Mouse (Mus musculus) naive thymus-derived CD4-positive, alpha-beta T cell, adult 5 months (primary cell): ENCODE data around the gene Gm13283. TPM values are rescaled to one million over a fixed set of nuclear protein-coding genes. Genes with fewer than 3 reads are reported as not detected.

ENCODE experiments used
- polyA plus RNA-seq: library from polyadenylated mRNA; unstranded; fragments of 100-300 nt; shearing (Covaris generic); gene quantifications from one replicate; pipeline ENCODE4 v1.2.1, GENCODE M21; 2017

Gene Gm13283
- 0.36 TPM for polyA plus RNA-seq

DNA sequence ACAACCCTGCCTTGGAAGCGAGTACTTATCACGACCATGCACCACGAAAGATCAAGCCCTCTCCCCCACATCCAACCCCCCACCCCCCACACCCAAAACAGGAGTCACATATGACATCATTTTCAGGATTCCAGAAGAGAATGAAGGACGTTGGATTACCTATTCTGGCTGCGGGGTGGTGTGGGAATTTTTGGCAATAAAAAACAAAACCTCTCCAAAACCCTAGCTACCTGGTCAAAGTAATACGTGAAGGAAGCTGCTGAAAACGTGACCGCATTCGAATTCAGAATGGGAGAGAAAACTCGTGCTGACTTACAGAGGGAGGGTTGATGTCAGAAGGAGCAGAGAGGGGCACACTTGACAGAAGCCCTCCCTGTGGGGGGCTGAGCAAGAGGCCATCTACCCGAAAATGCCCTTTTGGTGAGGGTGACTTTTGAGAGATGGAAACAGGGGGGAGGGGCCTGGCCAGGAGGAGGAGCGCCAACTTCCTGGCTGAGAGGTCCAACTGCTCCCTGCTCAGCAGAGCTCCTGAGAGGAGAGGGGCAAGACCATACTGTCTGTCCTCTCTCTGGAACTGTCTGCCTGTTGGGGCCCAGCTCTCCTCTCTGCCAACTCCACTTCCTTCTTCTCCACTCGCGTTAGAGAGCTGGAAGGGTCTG is at the start of gene Gm13283:
Gene Gm13283, plus strand, starts transcription at position 510 of the 659 bp plus-strand sequence.

DNA sequence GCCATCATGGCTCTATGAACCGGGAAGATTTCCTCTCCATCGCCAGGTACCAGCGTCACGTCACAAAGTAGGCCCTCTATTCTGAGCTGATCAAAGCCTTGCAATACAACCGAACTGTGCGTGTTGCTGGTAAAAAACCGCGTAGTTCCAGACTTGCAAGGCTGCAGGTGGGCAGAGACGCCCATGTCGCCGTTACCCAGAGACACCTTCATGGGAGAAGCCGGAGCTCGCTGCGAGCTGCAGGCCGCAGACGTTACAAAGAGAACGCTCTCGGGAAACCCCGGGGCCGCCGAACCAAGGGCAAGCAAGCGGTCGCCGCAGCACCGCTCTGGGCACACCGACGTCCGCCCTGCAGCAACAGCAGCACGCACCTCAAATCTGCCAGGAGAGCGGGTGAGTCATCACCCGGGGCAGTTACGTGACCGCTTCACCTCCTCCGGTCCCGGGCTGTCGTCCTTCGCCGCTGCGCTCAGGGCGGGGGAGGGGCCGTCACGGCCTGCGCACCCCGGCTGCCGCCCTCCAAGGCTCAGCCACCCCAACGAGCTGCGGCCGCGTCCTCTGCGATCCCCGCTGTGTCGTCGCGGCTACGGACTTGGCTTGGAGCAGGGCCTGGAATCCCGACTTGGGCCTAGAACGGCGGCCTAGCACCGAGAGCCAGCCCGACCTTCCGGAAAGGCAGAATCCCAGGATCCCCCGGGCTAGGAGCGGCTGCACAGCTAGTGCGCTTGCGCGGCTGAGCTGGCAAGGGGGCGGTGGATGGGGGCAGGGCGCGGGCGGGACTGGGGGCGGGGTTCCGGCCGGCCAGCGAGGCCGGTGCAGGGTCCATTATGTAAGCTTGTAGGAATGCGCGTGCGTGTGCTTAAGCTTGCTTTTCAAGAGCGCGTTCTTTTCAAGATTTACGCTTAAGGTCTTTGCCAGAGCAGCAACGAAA is 37.9 kb upstream of the Gm13283 start, which contains the start of the genes Gm26566 and Klhl9:
Gene Gm26566, plus strand, starts transcription at position 15 of the 931 bp plus-strand sequence.
Gene Klhl9, minus strand, starts transcription at position 675 of the 931 bp plus-strand sequence.

DNA sequence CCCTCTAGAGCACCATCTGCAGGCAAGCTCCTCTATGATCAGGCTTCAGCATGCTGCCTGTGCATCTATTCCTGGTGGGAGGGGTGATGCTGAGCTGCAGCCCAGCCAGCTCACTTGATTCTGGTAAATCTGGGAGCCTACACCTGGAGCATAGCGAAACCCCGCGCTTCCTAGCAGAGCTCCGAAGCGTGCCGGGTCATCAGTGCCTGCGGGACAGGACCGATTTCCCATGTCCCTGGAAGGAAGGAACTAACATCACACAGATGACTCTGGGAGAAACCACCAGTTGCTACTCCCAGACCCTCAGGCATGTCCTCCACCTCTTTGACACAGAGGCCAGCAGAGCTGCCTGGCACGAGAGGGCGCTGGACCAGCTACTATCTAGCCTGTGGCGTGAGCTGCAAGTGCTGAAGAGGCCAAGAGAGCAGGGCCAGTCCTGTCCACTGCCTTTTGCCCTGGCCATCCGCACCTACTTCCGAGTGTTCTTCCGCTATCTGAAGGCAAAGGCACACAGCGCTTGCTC is 5.0 kb upstream of the Gm13283 start, which contains the start of gene Gm13271:
Gene Gm13271, plus strand, starts transcription at position 51 of the 523 bp plus-strand sequence.

DNA sequence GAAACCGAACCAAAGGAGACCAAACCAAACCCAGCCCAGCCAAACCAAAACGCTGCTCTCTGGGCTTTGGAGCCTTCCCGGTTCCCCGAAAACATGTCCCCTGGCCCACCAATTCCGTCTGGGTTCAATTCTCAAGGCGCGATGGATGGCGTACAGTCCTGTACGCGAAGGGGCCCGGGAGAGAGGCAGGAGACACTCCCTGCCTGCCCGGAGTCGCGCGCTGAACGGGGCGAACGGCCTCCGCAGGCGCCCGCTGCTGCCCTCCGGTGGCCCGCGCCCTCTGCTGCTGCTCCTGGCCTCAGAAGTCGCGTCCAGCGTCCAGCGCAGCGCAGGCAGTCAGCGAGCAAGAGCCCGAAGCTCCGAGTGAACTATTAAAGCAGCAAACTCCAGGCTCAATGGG is 13.6 kb downstream of the Gm13283 start, which contains the start of gene Gm13290:
Gene Gm13290, plus strand, starts transcription at position 301 of the 400 bp plus-strand sequence.

DNA sequence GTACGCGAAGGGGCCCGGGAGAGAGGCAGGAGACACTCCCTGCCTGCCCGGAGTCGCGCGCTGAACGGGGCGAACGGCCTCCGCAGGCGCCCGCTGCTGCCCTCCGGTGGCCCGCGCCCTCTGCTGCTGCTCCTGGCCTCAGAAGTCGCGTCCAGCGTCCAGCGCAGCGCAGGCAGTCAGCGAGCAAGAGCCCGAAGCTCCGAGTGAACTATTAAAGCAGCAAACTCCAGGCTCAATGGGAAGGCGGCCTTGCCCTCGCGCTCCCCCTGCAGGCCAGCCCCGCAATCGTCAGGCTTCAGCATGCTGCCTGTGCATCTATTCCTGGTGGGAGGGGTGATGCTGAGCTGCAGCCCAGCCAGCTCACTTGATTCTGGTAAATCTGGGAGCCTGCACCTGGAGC is 16.7 kb downstream of the Gm13283 start, which contains the start of gene Gm13289:
Gene Gm13289, plus strand, starts transcription at position 301 of the 400 bp plus-strand sequence.

DNA sequence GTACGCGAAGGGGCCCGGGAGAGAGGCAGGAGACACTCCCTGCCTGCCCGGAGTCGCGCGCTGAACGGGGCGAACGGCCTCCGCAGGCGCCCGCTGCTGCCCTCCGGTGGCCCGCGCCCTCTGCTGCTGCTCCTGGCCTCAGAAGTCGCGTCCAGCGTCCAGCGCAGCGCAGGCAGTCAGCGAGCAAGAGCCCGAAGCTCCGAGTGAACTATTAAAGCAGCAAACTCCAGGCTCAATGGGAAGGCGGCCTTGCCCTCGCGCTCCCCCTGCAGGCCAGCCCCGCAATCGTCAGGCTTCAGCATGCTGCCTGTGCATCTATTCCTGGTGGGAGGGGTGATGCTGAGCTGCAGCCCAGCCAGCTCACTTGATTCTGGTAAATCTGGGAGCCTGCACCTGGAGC is 19.6 kb downstream of the Gm13283 start, which contains the start of gene Gm13272:
Gene Gm13272, plus strand, starts transcription at position 301 of the 400 bp plus-strand sequence.

DNA sequence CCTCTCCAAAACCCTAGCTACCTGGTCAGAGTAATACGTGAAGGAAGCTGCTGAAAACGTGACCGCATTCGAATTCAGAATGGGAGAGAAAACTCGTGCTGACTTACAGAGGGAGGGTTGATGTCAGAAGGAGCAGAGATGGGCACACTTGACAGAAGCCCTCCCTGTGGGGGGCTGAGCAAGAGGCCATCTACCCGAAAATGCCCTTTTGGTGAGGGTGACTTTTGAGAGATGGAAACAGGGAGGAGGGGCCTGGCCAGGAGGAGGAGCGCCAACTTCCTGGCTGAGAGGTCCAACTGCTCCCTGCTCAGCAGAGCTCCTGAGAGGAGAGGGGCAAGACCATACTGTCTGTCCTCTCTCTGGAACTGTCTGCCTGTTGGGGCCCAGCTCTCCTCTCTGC is 21.9 kb downstream of the Gm13283 start, which contains the start of gene Ifnz:
Gene Ifnz, plus strand, starts transcription at position 301 of the 400 bp plus-strand sequence.

DNA sequence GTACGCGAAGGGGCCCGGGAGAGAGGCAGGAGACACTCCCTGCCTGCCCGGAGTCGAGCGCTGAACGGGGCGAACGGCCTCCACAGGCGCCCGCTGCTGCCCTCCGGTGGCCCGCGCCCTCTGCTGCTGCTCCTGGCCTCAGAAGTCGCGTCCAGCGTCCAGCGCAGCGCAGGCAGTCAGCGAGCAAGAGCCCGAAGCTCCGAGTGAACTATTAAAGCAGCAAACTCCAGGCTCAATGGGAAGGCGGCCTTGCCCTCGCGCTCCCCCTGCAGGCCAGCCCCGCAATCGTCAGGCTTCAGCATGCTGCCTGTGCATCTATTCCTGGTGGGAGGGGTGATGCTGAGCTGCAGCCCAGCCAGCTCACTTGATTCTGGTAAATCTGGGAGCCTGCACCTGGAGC is 25.5 kb downstream of the Gm13283 start, which contains the start of gene Gm13276:
Gene Gm13276, plus strand, starts transcription at position 301 of the 400 bp plus-strand sequence.

DNA sequence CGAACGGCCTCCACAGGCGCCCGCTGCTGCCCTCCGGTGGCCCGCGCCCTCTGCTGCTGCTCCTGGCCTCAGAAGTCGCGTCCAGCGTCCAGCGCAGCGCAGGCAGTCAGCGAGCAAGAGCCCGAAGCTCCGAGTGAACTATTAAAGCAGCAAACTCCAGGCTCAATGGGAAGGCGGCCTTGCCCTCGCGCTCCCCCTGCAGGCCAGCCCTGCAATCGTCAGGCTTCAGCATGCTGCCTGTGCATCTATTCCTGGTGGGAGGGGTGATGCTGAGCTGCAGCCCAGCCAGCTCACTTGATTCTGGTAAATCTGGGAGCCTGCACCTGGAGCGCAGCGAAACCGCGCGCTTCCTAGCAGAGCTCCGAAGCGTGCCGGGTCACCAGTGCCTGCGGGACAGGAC is 28.5 kb downstream of the Gm13283 start, which contains the start of gene Gm13277:
Gene Gm13277, plus strand, starts transcription at position 231 of the 400 bp plus-strand sequence.

DNA sequence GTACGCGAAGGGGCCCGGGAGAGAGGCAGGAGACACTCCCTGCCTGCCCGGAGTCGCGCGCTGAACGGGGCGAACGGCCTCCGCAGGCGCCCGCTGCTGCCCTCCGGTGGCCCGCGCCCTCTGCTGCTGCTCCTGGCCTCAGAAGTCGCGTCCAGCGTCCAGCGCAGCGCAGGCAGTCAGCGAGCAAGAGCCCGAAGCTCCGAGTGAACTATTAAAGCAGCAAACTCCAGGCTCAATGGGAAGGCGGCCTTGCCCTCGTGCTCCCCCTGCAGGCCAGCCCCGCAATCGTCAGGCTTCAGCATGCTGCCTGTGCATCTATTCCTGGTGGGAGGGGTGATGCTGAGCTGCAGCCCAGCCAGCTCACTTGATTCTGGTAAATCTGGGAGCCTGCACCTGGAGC is 31.3 kb downstream of the Gm13283 start, which contains the start of gene Gm13278:
Gene Gm13278, plus strand, starts transcription at position 301 of the 400 bp plus-strand sequence.

DNA sequence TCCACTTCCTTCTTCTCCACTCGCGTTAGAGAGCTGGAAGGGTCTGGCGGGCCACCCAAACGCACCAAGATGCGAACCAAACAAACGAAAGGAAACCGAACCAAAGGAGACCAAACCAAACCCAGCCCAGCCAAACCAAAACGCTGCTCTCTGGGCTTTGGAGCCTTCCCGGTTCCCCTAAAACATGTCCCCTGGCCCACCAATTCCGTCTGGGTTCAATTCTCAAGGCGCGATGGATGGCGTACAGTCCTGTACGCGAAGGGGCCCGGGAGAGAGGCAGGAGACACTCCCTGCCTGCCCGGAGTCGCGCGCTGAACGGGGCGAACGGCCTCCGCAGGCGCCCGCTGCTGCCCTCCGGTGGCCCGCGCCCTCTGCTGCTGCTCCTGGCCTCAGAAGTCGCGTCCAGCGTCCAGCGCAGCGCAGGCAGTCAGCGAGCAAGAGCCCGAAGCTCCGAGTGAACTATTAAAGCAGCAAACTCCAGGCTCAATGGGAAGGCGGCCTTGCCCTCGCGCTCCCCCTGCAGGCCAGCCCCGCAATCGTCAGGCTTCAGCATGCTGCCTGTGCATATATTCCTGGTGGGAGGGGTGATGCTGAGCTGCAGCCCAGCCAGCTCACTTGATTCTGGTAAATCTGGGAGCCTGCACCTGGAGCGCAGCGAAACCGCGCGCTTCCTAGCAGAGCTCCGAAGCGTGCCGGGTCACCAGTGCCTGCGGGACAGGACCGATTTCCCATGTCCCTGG is 34.2 kb downstream of the Gm13283 start, which contains the start of gene Gm13275:
Gene Gm13275, plus strand, starts transcription at position 552 of the 740 bp plus-strand sequence.

DNA sequence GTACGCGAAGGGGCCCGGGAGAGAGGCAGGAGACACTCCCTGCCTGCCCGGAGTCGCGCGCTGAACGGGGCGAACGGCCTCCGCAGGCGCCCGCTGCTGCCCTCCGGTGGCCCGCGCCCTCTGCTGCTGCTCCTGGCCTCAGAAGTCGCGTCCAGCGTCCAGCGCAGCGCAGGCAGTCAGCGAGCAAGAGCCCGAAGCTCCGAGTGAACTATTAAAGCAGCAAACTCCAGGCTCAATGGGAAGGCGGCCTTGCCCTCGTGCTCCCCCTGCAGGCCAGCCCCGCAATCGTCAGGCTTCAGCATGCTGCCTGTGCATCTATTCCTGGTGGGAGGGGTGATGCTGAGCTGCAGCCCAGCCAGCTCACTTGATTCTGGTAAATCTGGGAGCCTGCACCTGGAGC is 37.2 kb downstream of the Gm13283 start, which contains the start of gene Gm13279:
Gene Gm13279, plus strand, starts transcription at position 301 of the 400 bp plus-strand sequence.

DNA sequence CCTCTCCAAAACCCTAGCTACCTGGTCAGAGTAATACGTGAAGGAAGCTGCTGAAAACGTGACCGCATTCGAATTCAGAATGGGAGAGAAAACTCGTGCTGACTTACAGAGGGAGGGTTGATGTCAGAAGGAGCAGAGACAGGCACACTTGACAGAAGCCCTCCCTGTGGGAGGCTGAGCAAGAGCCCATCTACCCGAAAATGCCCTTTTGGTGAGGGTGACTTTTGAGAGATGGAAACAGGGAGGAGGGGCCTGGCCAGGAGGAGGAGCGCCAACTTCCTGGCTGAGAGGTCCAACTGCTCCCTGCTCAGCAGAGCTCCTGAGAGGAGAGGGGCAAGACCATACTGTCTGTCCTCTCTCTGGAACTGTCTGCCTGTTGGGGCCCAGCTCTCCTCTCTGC is 39.4 kb downstream of the Gm13283 start, which contains the start of gene Gm13285:
Gene Gm13285, plus strand, starts transcription at position 301 of the 400 bp plus-strand sequence.

DNA sequence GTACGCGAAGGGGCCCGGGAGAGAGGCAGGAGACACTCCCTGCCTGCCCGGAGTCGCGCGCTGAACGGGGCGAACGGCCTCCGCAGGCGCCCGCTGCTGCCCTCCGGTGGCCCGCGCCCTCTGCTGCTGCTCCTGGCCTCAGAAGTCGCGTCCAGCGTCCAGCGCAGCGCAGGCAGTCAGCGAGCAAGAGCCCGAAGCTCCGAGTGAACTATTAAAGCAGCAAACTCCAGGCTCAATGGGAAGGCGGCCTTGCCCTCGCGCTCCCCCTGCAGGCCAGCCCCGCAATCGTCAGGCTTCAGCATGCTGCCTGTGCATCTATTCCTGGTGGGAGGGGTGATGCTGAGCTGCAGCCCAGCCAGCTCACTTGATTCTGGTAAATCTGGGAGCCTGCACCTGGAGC is 43.0 kb downstream of the Gm13283 start, which contains the start of gene Gm13287:
Gene Gm13287, plus strand, starts transcription at position 301 of the 400 bp plus-strand sequence.

DNA sequence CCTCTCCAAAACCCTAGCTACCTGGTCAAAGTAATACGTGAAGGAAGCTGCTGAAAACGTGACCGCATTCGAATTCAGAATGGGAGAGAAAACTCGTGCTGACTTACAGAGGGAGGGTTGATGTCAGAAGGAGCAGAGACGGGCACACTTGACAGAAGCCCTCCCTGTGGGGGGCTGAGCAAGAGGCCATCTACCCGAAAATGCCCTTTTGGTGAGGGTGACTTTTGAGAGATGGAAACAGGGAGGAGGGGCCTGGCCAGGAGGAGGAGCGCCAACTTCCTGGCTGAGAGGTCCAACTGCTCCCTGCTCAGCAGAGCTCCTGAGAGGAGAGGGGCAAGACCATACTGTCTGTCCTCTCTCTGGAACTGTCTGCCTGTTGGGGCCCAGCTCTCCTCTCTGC is 45.3 kb downstream of the Gm13283 start, which contains the start of gene Gm13288:
Gene Gm13288, plus strand, starts transcription at position 301 of the 400 bp plus-strand sequence.

Other genes starting within 250 kb of the Gm13283 start
- gene Ifnb1, start 237.3 kb upstream of the Gm13283 start, polyA plus RNA-seq = not detected
- gene Ifna15, start 201.9 kb upstream of the Gm13283 start, polyA plus RNA-seq = not detected
- not detected for gene Ifna14, start 188.3 kb upstream of the Gm13283 start, polyA plus RNA-seq
- not detected for gene Ifna9, start 167.7 kb upstream of the Gm13283 start, polyA plus RNA-seq
- gene Ifna12, start 156.7 kb upstream of the Gm13283 start, polyA plus RNA-seq = not detected
- gene C87499, start 125.7 kb upstream of the Gm13283 start, polyA plus RNA-seq = not detected
- not detected for gene Ifna13, start 115.7 kb upstream of the Gm13283 start, polyA plus RNA-seq
- gene Ifna16, start 83.2 kb upstream of the Gm13283 start, polyA plus RNA-seq = not detected
- gene Ifna2, start 76.2 kb upstream of the Gm13283 start, polyA plus RNA-seq = not detected
- 0.45 TPM for gene Ifnab, start 68.8 kb upstream of the Gm13283 start, polyA plus RNA-seq
- gene Gm26566, start 38.3 kb upstream of the Gm13283 start, polyA plus RNA-seq = 1.4 TPM
- 27.2 TPM for gene Klhl9, start 37.7 kb upstream of the Gm13283 start, polyA plus RNA-seq
- gene Gm13271, start 5.3 kb upstream of the Gm13283 start, polyA plus RNA-seq = not detected
- gene Gm13290, start 13.7 kb downstream of the Gm13283 start, polyA plus RNA-seq = not detected
- not detected for gene Gm13289, start 16.8 kb downstream of the Gm13283 start, polyA plus RNA-seq
- not detected for gene Gm13272, start 19.7 kb downstream of the Gm13283 start, polyA plus RNA-seq
- not detected for gene Ifnz, start 22.0 kb downstream of the Gm13283 start, polyA plus RNA-seq
- not detected for gene Gm13276, start 25.6 kb downstream of the Gm13283 start, polyA plus RNA-seq
- gene Gm13277, start 28.5 kb downstream of the Gm13283 start, polyA plus RNA-seq = not detected
- gene Gm13278, start 31.4 kb downstream of the Gm13283 start, polyA plus RNA-seq = not detected
- gene Gm13275, start 34.4 kb downstream of the Gm13283 start, polyA plus RNA-seq = not detected
- not detected for gene Gm13279, start 37.3 kb downstream of the Gm13283 start, polyA plus RNA-seq
- gene Gm13285, start 39.5 kb downstream of the Gm13283 start, polyA plus RNA-seq = not detected
- not detected for gene Gm13287, start 43.1 kb downstream of the Gm13283 start, polyA plus RNA-seq
- gene Gm13288, start 45.4 kb downstream of the Gm13283 start, polyA plus RNA-seq = 0.19 TPM
- gene Ifna7, start 56.1 kb downstream of the Gm13283 start, polyA plus RNA-seq = not detected
- gene Ifna11, start 59.8 kb downstream of the Gm13283 start, polyA plus RNA-seq = not detected
- not detected for gene Ifna6, start 67.3 kb downstream of the Gm13283 start, polyA plus RNA-seq
- not detected for gene Ifna5, start 75.4 kb downstream of the Gm13283 start, polyA plus RNA-seq
- gene Ifna4, start 81.7 kb downstream of the Gm13283 start, polyA plus RNA-seq = not detected
- gene Ifna1, start 90.0 kb downstream of the Gm13283 start, polyA plus RNA-seq = not detected
- gene Ifne, start 120.1 kb downstream of the Gm13283 start, polyA plus RNA-seq = not detected